In genomic region chr1:84363967-84364366, GRCm38 (mm10) we compare ENCODE assay signal across 8 mouse cellular contexts. TPM values are rescaled to one million over a fixed set of nuclear protein-coding genes. Genes with fewer than 3 reads are reported as not detected.
DNase-seq lines count a peak whose midpoint lies in the region; ATAC-seq and TF ChIP-seq lines count a peak whose summit lies in the region.

Pid1 (minus strand) TSS chr1:84364180.

- WGBS in embryonic facial prominence, embryonic 10.5 days: 88% methylated on average over 8 of the region's 8 CpGs
- WGBS in intestine, embryonic 15.5 days: 92% methylated on average over 8 of the region's 8 CpGs
- 89% methylated on average over 8 of the region's 8 CpGs for WGBS in midbrain, embryonic 15.5 days

- no peak within 1 kb of the TSS for H3K4me2 ChIP-seq in intestine, embryonic 15.5 days (replicated peaks)
- H3K4me2 ChIP-seq in midbrain, embryonic 15.5 days: no peak within 1 kb of the TSS

- intact Hi-C loops in gastrocnemius, adult 2 months (cut with DNase I): no loop called here

- H3K27ac ChIP-seq in embryonic facial prominence, embryonic 10.5 days (replicated peaks): no peak within 1 kb of the TSS
- H3K27ac ChIP-seq in intestine, embryonic 15.5 days: peak within 1 kb of the TSS; percentile 19; the same call in 1 of the 2 replicates
- H3K27ac ChIP-seq in midbrain, embryonic 15.5 days: no peak within 1 kb of the TSS
- no peak within 1 kb of the TSS for H3K27ac ChIP-seq in gastrocnemius, adult 2 months

- no peaks in the 10 kb centered on the region for H3K36me3 ChIP-seq in embryonic facial prominence, embryonic 10.5 days (replicated peaks)
- H3K36me3 ChIP-seq in intestine, embryonic 15.5 days: no peaks in the 10 kb centered on the region
- no peaks in the 10 kb centered on the region for H3K36me3 ChIP-seq in midbrain, embryonic 15.5 days (replicated peaks)

- no peak for DNase-seq in layer of hippocampus, adult 8-10 months (ENCODE audit: low spot score in 2 of 2)
- no peak for DNase-seq in layer of hippocampus, adult 9-11 months
- DNase-seq in embryonic facial prominence, embryonic 10.5 days (ENCODE audit: low spot score): no peak
- no peak for DNase-seq in kidney, adult 11 months
- no peak for DNase-seq in MN1 (ENCODE audit: low spot score)
- DNase-seq in gastrocnemius, adult 2 months: no peak

- TF ChIP-seq CTCF in gastrocnemius, adult 2 months (IDR thresholded peaks at IDR 0.05): no peak

- no peak for ATAC-seq in intestine, embryonic 15.5 days
- ATAC-seq in midbrain, embryonic 15.5 days (replicated peaks): no peak

- H3K9me3 ChIP-seq in embryonic facial prominence, embryonic 10.5 days: no peaks in the 10 kb centered on the region
- no peaks in the 10 kb centered on the region for H3K9me3 ChIP-seq in intestine, embryonic 15.5 days
- no peaks in the 10 kb centered on the region for H3K9me3 ChIP-seq in midbrain, embryonic 15.5 days

- H3K4me1 ChIP-seq in embryonic facial prominence, embryonic 10.5 days: no peaks in the 10 kb centered on the region; the same call in 1 of the 2 replicates
- H3K4me1 ChIP-seq in intestine, embryonic 15.5 days (replicated peaks): peaks cover 3% of the 10 kb centered on the region; the same call in 1 of the 2 replicates
- H3K4me1 ChIP-seq in midbrain, embryonic 15.5 days: peaks cover 6% of the 10 kb centered on the region

- H3K27me3 ChIP-seq in embryonic facial prominence, embryonic 10.5 days (replicated peaks; ENCODE audit: low read depth, poor library complexity, severe bottlenecking): no peaks in the 10 kb centered on the region
- H3K27me3 ChIP-seq in intestine, embryonic 15.5 days (replicated peaks): no peaks in the 10 kb centered on the region
- H3K27me3 ChIP-seq in midbrain, embryonic 15.5 days (replicated peaks): no peaks in the 10 kb centered on the region

- no peak within 1 kb of the TSS for H3K4me3 ChIP-seq in embryonic facial prominence, embryonic 10.5 days
- no peak within 1 kb of the TSS for H3K4me3 ChIP-seq in intestine, embryonic 15.5 days (replicated peaks)
- no peak within 1 kb of the TSS for H3K4me3 ChIP-seq in midbrain, embryonic 15.5 days
- no peak within 1 kb of the TSS for H3K4me3 ChIP-seq in gastrocnemius, adult 2 months

- no peak within 1 kb of the TSS for H3K9ac ChIP-seq in intestine, embryonic 15.5 days
- H3K9ac ChIP-seq in midbrain, embryonic 15.5 days: no peak within 1 kb of the TSS

RNA-seq across cellular contexts. Expression of gene Pid1, which starts in this region (rescaled TPM):
- total RNA-seq in layer of hippocampus, adult 8-10 months (2022): 10 to 100 TPM; 28.7 to 41.4 (median 34.0) TPM
- polyA plus RNA-seq in embryonic facial prominence, embryonic 10.5 days (2016; fragmentation: Nextera tagmentation; extraction: Ambion mirVana): 10.9 and 16.5 TPM in 2 replicates
- 21.3 and 22.0 TPM in 2 replicates for polyA plus RNA-seq in intestine, embryonic 15.5 days (2015; fragmentation: Nextera tagmentation; extraction: Ambion mirVana)
- 83.5 and 88.1 TPM in 2 replicates for polyA plus RNA-seq in midbrain, embryonic 15.5 days (2015; fragmentation: Nextera tagmentation; extraction: Ambion mirVana)
- 1 to 10 TPM; 5.1 to 8.1 TPM for total RNA-seq in gastrocnemius, adult 2 months (2021)
